Mouse (Mus musculus) stomach, embryonic 14.5 days (tissue): ENCODE results near the gene Otoa. TPM values are rescaled to one million over a fixed set of nuclear protein-coding genes. Genes with fewer than 3 reads are reported as not detected.

Source experiments
- ATAC-seq: fragments of 200-750 bp; cut with Nextera tagmentation; 2 replicates; pipeline ENCODE4 v1.8.0; 2017; ENCODE audit warnings: low read depth, moderate TSS enrichment; ENCODE audit not compliant: insufficient number of reproducible peaks, insufficient read depth, low FRiP score
- H3K27ac ChIP-seq: fragments of 300-500 bp; sonication (generic); 2 replicates; pipeline ENCODE4 v1.5.1; 2014; ENCODE audit warnings: mild to moderate bottlenecking, low read length, moderate library complexity, mixed read lengths
- H3K27me3 ChIP-seq: fragments of 300-500 bp; sonication (generic); 2 replicates; pipeline ENCODE4 v1.6.1; 2014; ENCODE audit warnings: low read length, control low read depth, mixed read lengths; ENCODE audit not compliant: control insufficient read depth, insufficient read depth
- H3K36me3 ChIP-seq: fragments of 300-500 bp; sonication (generic); 2 replicates; pipeline ENCODE4 v1.6.1; 2014; ENCODE audit warnings: mild to moderate bottlenecking, control low read depth, low read length, moderate library complexity, mixed read lengths; ENCODE audit not compliant: control insufficient read depth, insufficient read depth
- H3K4me1 ChIP-seq: fragments of 300-500 bp; sonication (generic); 2 replicates; pipeline ENCODE4 v1.6.1; 2014; ENCODE audit warnings: low read length, control low read depth, mixed read lengths; ENCODE audit not compliant: control insufficient read depth, insufficient read depth
- H3K4me2 ChIP-seq: fragments of 300-500 bp; sonication (generic); replicated peaks from 2 replicates; pipeline ENCODE4 v1.6.1; 2014; ENCODE audit warnings: low read depth, low read length, control low read depth
- H3K4me3 ChIP-seq: fragments of 300-500 bp; sonication (generic); 2 replicates; pipeline ENCODE4 v1.5.1; 2014; ENCODE audit warnings: low read depth, low read length, control low read depth
- H3K9ac ChIP-seq: fragments of 300-500 bp; sonication (generic); replicated peaks from 2 replicates; pipeline ENCODE4 v1.6.1; 2014; ENCODE audit warnings: low read depth, mild to moderate bottlenecking, control low read depth, low read length, moderate library complexity, mixed read lengths
- H3K9me3 ChIP-seq: fragments of 300-500 bp; sonication (generic); 2 replicates; pipeline ENCODE4 v1.6.1; 2016; ENCODE audit warnings: low read depth, low read length, control low read depth; ENCODE audit not compliant: control insufficient read depth
- WGBS: fragments of 180-500 bp; shearing (Covaris S2); extraction: QIAGEN DNeasy Blood & Tissue Kit; methylation state at CpG from one replicate; pipeline ENCODE4 v1.1.7; 2014; 5-methylcytosine and 5-hydroxymethylcytosine counted together
- polyA plus RNA-seq: library from polyadenylated mRNA; unstranded; fragments of >200 nt; fragmentation: Nextera tagmentation; extraction: Ambion mirVana; gene quantifications from 2 replicates; pipeline ENCODE4 v1.2.1, GENCODE M21; 2014

The Otoa gene
- polyA plus RNA-seq, 1 experiment from 2014 or later, result 0.17 TPM

- Histone ChIP-seq H3K4me3 (no peak within 1 kb of the TSS), H3K27ac (no peak within 1 kb of the TSS), H3K9me3 (no peaks in the 10 kb centered on the region), H3K4me2 (no peak within 1 kb of the TSS), H3K36me3 (peaks cover 40% of the 10 kb centered on the region), H3K9ac (no peak within 1 kb of the TSS), H3K4me1 (no peaks in the 10 kb centered on the region), H3K27me3 (no peaks in the 10 kb centered on the region)
- WGBS, result 58% methylated on average over 11 of the region's 11 CpGs
- ATAC-seq, result no peak
These were observed 7.2 kb upstream of the Otoa start, which contains the start of gene Igsf6 for GRCm38 (mm10) chr7:121074281-121074680. Gene Igsf6 (minus strand): TSS chr7:121074572.

GRCm38 (mm10) chr7:121074801-121075400, 6.5 kb upstream of the Otoa start:
- peaks cover 40% of the 10 kb centered on the region for H3K36me3 ChIP-seq
- 82% methylated on average over 6 of the region's 6 CpGs for WGBS
- no peak overlapping the region for H3K27ac ChIP-seq
- no peak overlapping the region for H3K4me2 ChIP-seq
- no peaks in the 10 kb centered on the region for H3K9me3 ChIP-seq
- H3K9ac ChIP-seq, result no peak overlapping the region
- no peak for ATAC-seq
- H3K27me3 ChIP-seq, result no peaks in the 10 kb centered on the region
- no peak overlapping the region for H3K4me3 ChIP-seq
- no peaks in the 10 kb centered on the region for H3K4me1 ChIP-seq

GRCm38 (mm10) chr7:121075416-121075815, 6.0 kb upstream of the Otoa start:
- Histone ChIP-seq H3K36me3 (peaks cover 37% of the 10 kb centered on the region), H3K4me1 (no peaks in the 10 kb centered on the region), H3K9me3 (no peaks in the 10 kb centered on the region), H3K9ac (no peak overlapping the region), H3K4me3 (no peak overlapping the region), H3K27me3 (no peaks in the 10 kb centered on the region), H3K4me2 (no peak overlapping the region), H3K27ac (no peak overlapping the region)
- ATAC-seq, result no peak
- 81% methylated on average over 5 of the region's 5 CpGs for WGBS

DNA sequence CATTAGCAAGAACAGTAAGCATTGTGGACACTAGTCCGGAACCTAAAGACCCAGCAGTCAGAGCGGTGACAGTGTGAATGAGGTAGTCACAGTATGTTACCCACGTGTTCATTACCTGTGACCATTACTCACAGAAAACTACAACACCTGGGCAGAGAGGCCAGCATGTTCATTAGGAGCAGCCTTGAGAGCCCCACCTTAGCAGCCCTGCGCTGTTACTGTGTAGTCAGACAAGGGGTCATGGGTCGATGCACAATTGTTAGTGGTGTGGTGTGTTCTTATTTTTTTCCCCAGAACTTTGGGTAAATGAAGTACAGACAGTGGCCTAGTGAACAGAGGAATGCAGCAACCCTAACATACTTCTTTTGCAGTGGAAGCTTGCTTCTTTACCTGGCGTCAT, 4.1 kb upstream of the Otoa start:
- H3K4me3 ChIP-seq, result no peak overlapping the region
- peaks cover 22% of the 10 kb centered on the region for H3K36me3 ChIP-seq
- no peak for ATAC-seq
- H3K9me3 ChIP-seq, result no peaks in the 10 kb centered on the region
- no peaks in the 10 kb centered on the region for H3K27me3 ChIP-seq
- no peak overlapping the region for H3K27ac ChIP-seq
- H3K9ac ChIP-seq, result no peak overlapping the region
- H3K4me2 ChIP-seq, result no peak overlapping the region
- no peaks in the 10 kb centered on the region for H3K4me1 ChIP-seq
- 89% methylated on average over 6 of the region's 6 CpGs for WGBS

GRCm38 (mm10) chr7:121077829-121078228, 3.6 kb upstream of the Otoa start:
- Histone ChIP-seq H3K27ac (no peak overlapping the region), H3K9ac (no peak overlapping the region), H3K36me3 (peaks cover 22% of the 10 kb centered on the region), H3K4me3 (no peak overlapping the region), H3K9me3 (no peaks in the 10 kb centered on the region), H3K27me3 (no peaks in the 10 kb centered on the region), H3K4me2 (no peak overlapping the region), H3K4me1 (no peaks in the 10 kb centered on the region)
- 37% methylated on average over 5 of the region's 5 CpGs for WGBS
- ATAC-seq, result no peak; the same call in 1 of the 2 replicates

DNA sequence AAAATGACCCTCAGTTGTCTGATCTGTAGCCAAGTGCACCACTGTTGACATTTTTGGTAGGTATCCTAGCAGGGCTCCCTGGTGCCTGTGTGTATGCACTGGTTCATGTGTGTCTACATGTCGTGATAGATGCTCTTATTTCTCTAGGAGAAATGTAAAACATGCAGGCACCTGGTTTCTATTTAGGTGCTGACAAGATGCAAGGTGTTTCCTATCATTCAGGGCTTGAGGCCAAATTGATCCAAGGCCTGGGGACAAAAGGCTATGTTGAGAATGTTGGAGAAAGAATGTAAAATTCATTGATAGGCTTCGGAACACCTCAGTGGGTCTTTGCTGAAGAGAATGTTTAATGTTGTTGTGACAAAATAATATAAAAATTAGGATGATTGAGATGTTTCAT, 366 bp downstream of the Otoa start:
- H3K27me3 ChIP-seq, result no peaks in the 10 kb centered on the region
- peaks cover 12% of the 10 kb centered on the region for H3K36me3 ChIP-seq
- no peak overlapping the region for H3K4me3 ChIP-seq
- H3K9me3 ChIP-seq, result no peaks in the 10 kb centered on the region
- no peaks in the 10 kb centered on the region for H3K4me1 ChIP-seq
- H3K27ac ChIP-seq, result no peak overlapping the region
- ATAC-seq, result no peak
- 75% methylated on average over 2 of the region's 2 CpGs for WGBS
- H3K4me2 ChIP-seq, result no peak overlapping the region
- H3K9ac ChIP-seq, result no peak overlapping the region

GRCm38 (mm10) chr7:121082949-121083513, 1.6 kb downstream of the Otoa start:
- H3K9me3 ChIP-seq, result no peaks in the 10 kb centered on the region
- H3K4me1 ChIP-seq, result no peaks in the 10 kb centered on the region
- no peak; the same call in 1 of the 2 replicates for ATAC-seq
- H3K4me3 ChIP-seq, result no peak overlapping the region
- H3K4me2 ChIP-seq, result no peak overlapping the region
- WGBS, result 66% methylated on average over 9 of the region's 9 CpGs
- peaks cover 7% of the 10 kb centered on the region for H3K36me3 ChIP-seq
- no peak overlapping the region for H3K9ac ChIP-seq
- no peaks in the 10 kb centered on the region for H3K27me3 ChIP-seq
- no peak overlapping the region for H3K27ac ChIP-seq

DNA sequence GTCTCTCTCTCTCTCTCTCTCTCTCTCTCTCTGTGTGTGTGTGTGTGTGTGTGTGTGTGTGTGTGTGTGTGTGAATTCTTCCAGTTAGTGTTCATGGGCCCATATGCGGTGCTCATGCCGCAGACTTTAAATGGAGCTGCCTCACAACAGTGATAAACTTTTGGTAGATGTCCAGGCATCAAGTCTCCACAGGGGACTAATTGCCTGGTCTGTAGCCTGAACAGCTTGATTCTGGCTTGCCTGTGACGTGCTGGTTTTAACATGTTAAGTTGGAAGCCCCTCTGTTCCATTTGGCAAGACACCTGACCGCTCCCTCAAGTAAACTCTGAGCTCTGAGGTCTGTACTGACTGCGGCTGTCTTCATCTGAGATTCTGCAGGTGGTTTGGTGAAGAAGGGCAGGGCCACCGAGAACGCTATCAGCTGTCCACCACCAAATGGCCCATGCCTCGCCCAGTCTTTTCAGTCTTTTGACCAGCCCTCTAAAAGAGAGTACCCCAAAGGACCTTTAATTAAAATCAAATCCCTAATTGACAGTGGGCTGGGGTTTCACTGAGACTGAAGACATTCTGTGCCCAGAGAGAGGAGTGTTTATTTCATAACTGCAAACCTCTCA, 3.5 kb downstream of the Otoa start:
- H3K9ac ChIP-seq, result no peak overlapping the region
- no peaks in the 10 kb centered on the region for H3K9me3 ChIP-seq
- H3K27me3 ChIP-seq, result no peaks in the 10 kb centered on the region
- H3K36me3 ChIP-seq, result no peaks in the 10 kb centered on the region
- 56% methylated on average over 8 of the region's 8 CpGs for WGBS
- H3K4me1 ChIP-seq, result no peaks in the 10 kb centered on the region
- H3K4me2 ChIP-seq, result no peak overlapping the region
- H3K27ac ChIP-seq, result no peak overlapping the region
- no peak overlapping the region for H3K4me3 ChIP-seq
- ATAC-seq, result no peak
